Mouse (Mus musculus): Measurements from ENCODE around the gene Nthl1. TPM values are rescaled to one million over a fixed set of nuclear protein-coding genes. Genes with fewer than 3 reads are reported as not detected.

The Nthl1 gene
- total RNA-seq, 2 experiments from 2014 or later, result 4.4 to 5.0 TPM

DNA sequence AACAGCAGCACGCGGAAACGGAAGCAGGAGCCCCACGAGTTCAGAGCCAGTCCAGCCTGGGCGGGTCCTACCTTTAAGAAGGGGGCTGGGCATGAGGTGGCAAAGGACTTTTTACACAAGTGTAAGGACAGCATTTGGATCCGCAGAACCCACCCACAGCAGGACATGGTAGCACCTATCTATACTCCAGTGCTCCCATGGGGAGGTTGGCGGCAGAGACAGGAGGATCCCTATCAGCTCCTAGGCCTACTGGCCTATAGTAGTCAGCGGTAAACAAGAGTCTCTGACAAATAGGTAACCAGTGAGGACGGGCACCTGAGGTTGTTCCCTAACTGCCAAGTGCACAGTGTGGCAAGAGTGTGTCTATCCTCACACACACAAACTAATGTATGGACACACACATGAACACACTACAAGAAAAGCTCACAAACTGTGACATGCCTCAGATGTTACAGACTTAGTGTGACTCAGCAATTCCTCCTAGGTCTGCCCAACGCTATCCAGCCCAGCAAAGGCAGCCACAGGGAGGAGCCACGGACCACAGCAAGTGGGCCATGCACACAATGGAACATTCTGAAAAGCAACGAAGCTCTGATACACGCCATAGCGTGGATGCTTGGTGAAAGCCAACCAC lies 14.8 kb upstream of the Nthl1 start:
- no peak for DNase-seq (ENCODE audit: low spot score in 2 of 2)
- intact Hi-C loops (cut with DNase I), result no loop called here

- intact Hi-C loops (cut with DNase I), result no loop called here
- no peak for DNase-seq (ENCODE audit: low spot score in 2 of 2)
Measured at GRCm38 (mm10) chr17:24625472-24625871, 7.0 kb upstream of the Nthl1 start.

DNA sequence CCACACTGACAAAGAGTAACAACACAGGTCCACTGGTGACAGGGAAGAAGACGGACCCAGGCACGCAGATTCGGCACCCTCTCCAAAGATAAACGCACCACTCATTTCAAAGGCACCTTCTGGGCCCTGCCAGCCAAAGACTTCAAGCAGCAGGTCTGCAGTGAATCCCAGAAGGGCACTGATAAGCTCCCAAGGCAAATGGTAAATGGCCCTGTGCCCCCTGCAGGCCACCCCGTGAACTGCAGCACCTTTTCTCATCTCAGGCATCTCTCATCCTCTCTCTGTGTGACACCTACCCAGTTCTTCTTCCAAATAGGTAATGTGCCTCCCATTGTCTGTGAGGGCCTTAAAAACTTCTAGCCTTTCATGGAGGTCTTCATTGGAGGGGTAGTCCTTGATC lies 3.8 kb upstream of the Nthl1 start:
- intact Hi-C loops (cut with DNase I), result no loop called here
- DNase-seq (ENCODE audit: low spot score in 2 of 2), result peak; percentile 58 to 76

GRCm38 (mm10) chr17:24630072-24630471 lies 2.4 kb upstream of the Nthl1 start:
- intact Hi-C loops (cut with DNase I), result loop anchor here (5.0 kb wide), 1 partner anchor 37 kb away; the partner anchor contains the start of gene Zfp598
- peak in 1 of 2 experiments; percentile 46 for DNase-seq (ENCODE audit: low spot score in 2 of 2)

DNA sequence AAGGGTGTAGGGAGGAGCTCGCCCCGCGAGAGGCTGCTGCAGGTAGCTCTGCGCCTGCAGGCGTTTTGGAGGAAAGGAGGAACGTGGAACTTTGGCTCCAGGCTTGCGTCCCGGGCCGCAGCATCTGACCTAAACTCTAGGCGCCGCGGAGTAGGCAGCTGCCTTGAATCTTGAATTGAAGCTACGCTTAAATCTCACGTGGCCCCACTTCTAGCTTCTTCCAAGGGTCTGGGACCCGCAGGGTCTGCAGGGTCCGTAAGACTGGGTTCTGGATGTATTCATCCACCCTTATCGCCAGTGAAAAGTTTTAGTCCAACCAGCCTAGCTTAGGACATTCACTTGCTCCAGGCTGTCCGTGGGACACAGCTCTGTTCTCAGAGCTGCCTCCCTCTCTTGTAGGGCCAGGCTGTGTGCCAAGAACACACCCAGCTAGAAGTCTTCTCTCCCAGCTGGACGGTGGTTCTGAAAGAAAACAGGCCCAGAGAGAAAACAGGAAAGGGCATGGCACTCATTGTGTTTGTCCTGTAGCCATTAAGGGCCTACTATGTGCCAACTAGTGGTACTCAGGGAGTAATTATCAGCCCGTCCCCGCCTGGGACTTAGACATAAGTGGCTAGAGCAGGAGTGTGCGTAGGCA lies 451 bp downstream of the Nthl1 start:
- no peak for DNase-seq (ENCODE audit: low spot score in 2 of 2)
- intact Hi-C loops (cut with DNase I), result loop anchor here (5.0 kb wide), 1 partner anchor 34 kb away; the partner anchor contains the start of gene Zfp598

DNA sequence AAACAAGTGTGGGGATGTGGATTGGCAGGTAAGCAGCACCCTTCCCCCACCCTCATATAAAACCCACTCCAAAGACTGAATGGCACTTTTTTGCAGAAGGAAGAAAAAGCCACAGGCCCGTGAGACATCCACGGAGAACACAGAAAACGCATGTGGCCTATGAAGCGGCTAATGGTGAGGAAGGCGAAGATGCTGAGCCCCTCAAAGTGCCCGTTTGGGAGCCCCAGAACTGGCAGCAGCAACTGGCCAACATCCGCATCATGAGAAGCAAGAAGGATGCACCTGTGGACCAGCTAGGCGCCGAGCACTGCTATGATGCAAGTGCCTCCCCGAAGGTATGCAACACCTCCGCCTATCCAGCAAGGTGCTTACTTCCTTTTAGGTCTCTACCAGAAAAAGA lies 1.4 kb downstream of the Nthl1 start:
- intact Hi-C loops (cut with DNase I), result loop anchor here (5.0 kb wide), 1 partner anchor 33 kb away; the partner anchor contains the start of gene Zfp598
- DNase-seq (ENCODE audit: low spot score in 2 of 2), result no peak

- intact Hi-C loops (cut with DNase I), result no loop called here
- DNase-seq (ENCODE audit: low spot score in 2 of 2), result peak; percentile 37 to 38
Measured at GRCm38 (mm10) chr17:24635024-24635423, 2.5 kb downstream of the Nthl1 start.

DNA sequence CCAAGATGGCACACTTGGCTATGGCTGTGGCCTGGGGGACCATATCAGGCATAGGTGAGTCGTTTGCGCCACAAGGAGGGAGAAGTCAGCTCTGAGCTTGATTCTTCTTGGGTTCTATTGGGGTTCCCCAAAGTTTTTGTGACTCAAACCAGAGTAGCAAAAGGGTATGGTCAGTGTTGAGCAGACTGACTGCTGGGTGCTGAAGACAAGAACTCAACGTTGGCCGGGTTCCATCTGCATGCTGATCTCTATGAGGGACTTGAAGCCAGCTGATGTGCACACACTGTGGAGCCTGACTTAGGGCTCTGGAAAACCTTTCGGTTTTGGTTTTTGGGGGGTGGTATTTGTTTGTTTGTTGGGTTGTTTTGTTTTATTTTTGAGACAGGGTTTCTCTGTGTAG lies 3.2 kb downstream of the Nthl1 start:
- intact Hi-C loops (cut with DNase I), result no loop called here
- DNase-seq (ENCODE audit: low spot score in 2 of 2), result no peak

DNA sequence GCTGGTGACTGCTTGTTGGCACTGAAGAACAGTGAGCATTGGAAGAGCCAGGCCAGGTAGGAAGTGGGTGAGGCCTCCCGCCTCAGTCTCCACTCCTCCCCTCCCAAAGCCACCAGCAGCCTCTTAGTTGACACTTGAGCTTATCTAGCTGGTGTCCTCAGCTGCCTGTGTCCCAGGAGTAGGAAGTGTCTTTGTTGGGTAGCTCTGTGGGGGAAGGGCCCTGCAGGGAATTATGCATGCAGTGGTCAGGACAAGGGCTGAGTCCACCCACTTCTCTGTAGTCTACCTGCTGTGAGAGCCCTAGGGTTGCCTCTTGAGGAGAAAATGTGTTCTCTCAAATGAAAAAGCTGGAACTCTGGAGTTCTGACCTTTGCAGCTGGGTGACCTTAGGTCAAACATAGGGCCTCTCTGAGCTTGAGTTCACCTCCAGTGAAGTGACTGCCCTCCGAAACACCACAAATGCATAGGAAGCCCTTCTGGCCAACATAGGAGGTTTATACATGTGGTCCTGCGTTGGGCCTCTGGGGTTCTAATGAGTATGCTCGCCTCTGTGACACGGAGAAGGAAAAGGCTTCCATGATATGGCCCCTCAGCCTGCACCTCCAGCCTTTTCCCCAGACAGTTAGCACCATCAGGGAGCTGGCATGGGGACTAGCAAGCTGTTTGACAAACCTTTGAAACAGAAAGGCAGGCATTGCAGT lies 4.5 kb downstream of the Nthl1 start:
- intact Hi-C loops (cut with DNase I), result no loop called here
- DNase-seq (ENCODE audit: low spot score in 2 of 2), result no peak

GRCm38 (mm10) chr17:24638214-24638613 lies 5.7 kb downstream of the Nthl1 start:
- no peak for DNase-seq (ENCODE audit: low spot score in 2 of 2)
- intact Hi-C loops (cut with DNase I), result no loop called here

DNA sequence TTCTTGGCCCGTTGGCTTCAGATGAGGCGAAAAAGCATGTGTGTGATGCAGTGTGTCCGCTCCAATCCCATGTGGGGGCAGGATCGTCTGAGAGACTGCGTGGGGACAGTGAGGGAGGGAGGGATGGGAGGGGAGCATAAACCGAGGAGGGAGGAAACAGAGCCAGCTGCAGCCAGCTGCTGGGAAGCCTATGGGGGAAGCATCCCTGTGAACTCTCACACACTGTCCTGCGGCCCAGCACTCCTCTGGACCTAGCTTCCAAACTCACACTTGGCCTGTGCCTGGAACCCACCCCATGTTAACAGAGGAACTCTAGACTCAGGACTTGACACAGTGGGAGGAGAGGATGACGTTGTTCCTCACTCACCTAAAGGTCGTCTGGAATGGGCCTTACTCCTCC lies 6.4 kb downstream of the Nthl1 start:
- DNase-seq (ENCODE audit: low spot score in 2 of 2), result no peak
- intact Hi-C loops (cut with DNase I), result no loop called here

GRCm38 (mm10) chr17:24639571-24639988 lies 7.1 kb downstream of the Nthl1 start:
- intact Hi-C loops (cut with DNase I), result no loop called here
- DNase-seq (ENCODE audit: low spot score in 2 of 2), result no peak

- intact Hi-C loops (cut with DNase I), result no loop called here
- no peak for DNase-seq (ENCODE audit: low spot score in 2 of 2)
Measured at GRCm38 (mm10) chr17:24640119-24640518, 7.6 kb downstream of the Nthl1 start.

DNA sequence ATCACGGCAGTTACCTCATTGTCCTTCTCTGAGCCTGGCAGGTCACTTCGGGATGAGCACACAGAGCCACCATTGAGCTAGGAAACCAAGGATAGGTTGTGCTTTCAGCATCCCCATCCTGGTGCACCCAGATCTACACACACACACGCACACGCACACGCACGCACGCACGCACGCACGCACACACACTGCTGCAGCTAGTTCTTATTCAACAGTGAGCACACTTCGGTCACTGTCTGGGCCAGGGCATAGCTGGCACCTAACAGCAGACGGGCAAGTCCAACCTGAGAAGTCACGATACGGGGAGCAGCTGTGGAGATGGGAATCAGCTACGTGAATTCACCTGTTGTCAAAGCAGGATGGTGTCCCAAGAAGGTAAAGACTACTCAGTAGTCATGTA lies 8.1 kb downstream of the Nthl1 start:
- intact Hi-C loops (cut with DNase I), result no loop called here
- DNase-seq (ENCODE audit: low spot score in 2 of 2), result no peak

GRCm38 (mm10) chr17:24641944-24642343 lies 9.5 kb downstream of the Nthl1 start:
- DNase-seq (ENCODE audit: low spot score in 2 of 2), result no peak
- intact Hi-C loops (cut with DNase I), result no loop called here

GRCm38 (mm10) chr17:24642791-24643343 lies 10.4 kb downstream of the Nthl1 start:
- no peak for DNase-seq (ENCODE audit: low spot score in 2 of 2)
- intact Hi-C loops (cut with DNase I), result no loop called here

DNA sequence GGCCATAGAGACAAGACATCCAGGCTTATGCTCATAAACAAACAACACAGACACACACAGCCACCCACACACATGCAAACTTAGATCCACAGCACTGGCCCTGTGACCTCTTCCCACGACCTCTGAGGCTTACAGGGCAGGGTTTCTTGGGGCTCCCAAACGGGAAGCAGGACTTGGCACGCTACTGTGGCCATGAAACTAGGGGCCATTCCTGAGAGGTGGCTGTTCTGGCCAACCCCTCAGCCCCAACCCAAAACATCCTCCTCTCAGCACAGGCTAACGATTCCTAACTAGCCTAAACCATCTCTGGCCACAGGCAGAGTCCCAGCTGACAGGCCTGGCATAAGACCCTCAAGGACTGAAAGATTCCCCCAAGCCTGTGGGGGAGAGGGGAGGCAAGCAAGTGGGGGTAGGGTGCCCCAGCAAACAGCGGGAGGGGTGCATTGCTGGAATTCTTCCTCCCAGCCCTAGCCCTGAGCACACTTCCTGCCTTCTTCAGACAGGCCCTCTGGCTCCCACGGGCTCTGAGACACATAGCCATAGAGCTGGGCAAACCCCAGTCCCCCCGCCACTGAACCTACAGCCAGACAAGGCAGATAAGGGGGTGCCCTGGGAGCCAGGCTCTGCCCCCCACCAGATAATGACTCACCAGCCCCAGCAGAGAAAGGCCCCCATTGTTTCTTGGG lies 11.7 kb downstream of the Nthl1 start:
- intact Hi-C loops (cut with DNase I), result no loop called here
- DNase-seq (ENCODE audit: low spot score in 2 of 2), result no peak

DNA sequence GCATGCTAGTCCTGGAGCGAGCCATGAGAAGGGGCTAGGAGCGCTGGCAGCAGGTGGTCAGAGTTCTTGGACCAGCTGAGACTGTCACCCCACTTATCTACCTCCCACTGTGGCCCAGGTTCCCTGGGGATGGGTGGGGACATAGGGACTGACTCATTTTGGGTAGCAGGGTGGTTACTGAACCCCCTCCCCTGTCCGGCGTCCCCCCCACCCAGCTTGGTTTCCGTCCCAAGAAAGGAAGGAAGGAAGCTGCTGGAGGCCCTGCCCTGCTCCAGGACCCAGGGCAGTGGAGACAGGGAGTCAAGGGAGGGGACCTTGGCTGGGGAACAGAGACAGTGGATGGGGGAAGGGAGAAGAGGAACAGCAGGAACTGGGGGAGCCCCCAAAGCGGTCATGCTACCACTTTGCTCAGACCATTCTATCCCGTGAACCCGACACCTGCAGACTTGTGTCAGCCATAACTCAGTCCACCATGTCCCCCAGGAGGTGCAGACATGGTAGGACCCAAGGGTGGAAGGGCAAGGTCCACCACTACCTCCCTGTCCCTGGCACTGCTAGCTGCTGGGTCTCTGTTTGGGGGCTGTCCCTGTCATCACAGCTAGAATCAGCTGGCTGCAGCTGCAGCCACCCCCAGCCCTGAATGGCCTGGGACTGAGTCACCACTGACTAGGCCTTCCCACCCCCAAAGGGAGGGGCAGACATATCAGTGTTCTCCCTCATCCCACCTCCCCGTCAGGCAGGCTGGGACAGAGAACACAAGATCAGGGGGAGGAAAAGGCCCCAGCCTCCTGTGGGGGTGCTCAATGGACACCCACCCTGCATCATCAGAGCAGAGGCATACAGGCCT lies 12.6 kb downstream of the Nthl1 start:
- intact Hi-C loops (cut with DNase I), result no loop called here
- DNase-seq (ENCODE audit: low spot score in 2 of 2), result no peak

DNA sequence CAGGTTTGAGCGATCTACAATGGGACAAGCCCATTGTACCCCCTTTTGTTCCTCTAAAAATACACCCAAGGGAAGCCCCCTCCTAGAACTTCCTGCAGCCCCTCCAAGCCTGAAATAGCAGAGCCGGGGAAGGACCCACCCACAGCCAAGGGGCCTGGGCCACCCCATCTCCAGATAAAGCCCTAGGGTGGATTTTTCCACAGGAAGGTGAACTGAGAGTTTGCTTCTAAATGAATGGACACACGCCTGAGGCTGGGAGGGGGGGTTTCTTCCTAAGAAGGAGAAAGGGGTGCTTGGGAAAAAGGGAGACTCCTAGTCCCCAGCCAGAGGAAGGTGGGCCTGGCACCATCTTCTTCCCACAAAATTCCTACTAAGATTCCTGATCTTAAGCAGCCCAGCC lies 13.4 kb downstream of the Nthl1 start:
- DNase-seq (ENCODE audit: low spot score in 2 of 2), result no peak
- intact Hi-C loops (cut with DNase I), result no loop called here
